Mouse (Mus musculus) right cerebral cortex, postnatal 4 days (tissue): ENCODE results near the gene Fcer1g.
A peak's percentile ranks its signal among the peaks of the same experiment; 100 is the strongest.

ENCODE experiments used
- DNase-seq: peaks from one replicate; pipeline ENCODE4 v3.0.0-alpha.2; 2022

Fcer1g gene

GRCm38 (mm10) chr1:171239992-171240744, 6.0 kb upstream of the Fcer1g start:
- DNase-seq: no peak

GRCm38 (mm10) chr1:171238463-171238862, 4.3 kb upstream of the Fcer1g start:
- DNase-seq: peak; percentile 42

DNA sequence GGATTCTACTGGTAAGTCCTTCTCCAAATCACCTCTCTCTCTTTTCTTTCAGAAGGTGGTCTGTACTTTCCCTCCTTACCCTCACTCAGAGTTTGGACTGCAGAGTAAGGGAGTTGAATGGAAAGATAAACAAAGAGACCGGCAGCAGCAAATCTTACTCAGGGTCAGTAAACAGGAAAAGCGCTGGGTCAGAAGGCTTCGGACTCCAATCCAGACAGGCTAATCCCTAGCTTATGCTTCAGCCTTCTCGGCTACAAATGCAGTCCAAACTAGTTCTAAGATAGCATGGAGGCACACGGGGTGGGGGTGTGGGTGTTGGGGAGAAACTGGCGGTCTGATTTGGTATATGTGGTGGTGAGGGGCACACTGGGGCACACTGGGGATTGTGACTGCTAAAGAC, 3.3 kb upstream of the Fcer1g start:
- DNase-seq: no peak

DNA sequence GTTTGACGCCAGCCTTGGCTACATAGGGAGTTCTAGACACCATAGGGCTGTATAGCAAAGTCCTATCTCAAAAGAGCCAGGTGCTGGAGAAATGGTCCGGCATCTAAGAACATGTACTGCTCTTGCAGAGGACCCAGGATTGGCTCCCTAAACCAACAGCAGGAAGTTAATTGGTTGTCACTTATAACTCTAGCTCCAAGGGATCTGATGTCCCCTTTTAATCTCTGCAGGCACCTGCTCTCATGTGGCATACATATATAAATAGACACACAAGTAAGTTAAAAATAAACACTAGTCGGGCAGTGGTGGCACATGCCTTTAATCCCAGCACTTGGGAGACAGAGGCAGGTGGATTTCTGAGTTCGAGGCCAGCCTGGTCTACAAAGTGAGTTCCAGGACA, 1.6 kb upstream of the Fcer1g start:
- DNase-seq: no peak

GRCm38 (mm10) chr1:171234538-171234937, 373 bp upstream of the Fcer1g start:
- no peak for DNase-seq

DNA sequence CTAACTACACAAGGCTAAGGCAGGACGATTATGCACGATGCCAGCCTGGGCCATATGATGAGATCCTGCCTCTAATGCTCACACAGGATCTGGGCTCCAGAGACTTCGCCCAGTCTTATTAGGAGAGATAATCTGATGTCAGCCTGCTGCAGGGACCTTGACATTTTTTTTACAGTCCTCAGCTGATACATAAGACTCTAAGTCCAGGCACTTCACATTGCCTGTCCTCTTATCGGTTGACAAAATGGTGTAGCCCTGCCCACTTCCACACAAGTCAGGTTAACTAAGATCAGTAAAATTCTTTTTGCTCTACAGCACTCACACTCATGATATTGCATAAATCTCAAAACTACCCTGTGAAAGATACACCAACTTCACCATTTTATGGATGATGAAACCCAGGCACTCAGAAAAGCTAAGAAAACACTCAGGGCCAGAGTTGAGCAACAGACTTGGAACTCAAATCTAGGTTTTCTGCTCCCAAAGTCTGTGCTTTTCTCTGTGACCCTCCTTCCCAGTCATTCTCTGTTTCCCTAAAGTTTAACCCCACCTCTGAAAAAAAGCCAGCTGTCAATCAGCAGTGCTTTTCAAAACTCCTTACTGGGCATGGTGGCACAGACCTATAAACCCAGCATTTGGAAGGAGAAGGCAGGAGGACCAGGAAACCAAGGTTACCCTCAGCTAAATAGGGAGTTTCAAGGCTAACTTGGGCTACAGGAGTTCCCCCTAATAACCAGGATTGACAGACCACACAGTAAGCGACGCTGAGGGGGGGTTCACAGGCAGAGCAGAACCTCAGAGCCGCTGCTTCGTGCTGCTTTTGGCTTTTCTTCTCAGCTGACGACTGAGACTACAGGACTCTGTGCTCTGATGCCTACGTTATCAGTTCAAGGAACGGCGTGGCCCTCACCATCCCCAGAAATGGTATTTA, 1.1 kb downstream of the Fcer1g start:
- DNase-seq: no peak

GRCm38 (mm10) chr1:171232348-171232747, 1.8 kb downstream of the Fcer1g start:
- no peak for DNase-seq

GRCm38 (mm10) chr1:171231844-171232243, 2.3 kb downstream of the Fcer1g start:
- no peak for DNase-seq

DNA sequence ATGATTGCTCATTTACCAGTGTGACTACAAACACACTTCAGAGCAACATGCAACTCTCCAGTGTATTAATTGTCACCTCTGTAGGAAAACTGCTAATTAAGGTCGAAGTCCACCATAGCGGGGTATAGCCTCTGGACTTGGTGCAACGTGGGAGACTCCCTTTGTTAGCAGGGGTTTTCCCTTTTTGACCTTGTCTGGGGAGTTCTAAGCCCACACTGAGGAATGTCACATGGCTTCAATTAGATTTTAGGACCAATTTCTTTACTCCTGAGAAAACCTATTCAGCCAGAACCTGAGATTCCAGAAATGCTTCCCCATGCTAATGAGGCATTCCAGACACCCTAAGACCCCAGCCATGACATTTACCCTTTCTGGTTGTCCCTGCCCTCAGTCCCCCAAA, 4.0 kb downstream of the Fcer1g start:
- DNase-seq: no peak

DNA sequence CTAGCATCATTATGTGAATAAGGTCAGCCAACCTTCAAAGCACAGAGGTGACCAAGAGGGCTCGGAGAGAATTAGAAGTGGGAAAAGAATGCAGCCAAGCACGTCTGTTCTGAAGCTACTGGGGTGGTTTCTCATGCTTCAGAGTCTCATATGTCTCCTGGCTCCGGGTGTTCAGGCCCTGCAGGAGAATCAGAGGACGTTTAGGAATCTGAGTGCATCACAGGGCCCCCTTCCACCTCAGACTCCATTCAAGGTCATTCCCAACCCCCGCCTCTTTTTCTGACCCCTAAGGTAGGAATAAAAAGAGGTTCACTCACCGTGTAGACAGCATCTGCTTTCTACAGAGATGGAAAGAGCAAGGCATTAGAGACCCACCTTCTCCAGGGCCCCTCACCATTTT, 4.4 kb downstream of the Fcer1g start:
- no peak for DNase-seq

GRCm38 (mm10) chr1:171227879-171228278, 6.3 kb downstream of the Fcer1g start:
- no peak for DNase-seq

DNA sequence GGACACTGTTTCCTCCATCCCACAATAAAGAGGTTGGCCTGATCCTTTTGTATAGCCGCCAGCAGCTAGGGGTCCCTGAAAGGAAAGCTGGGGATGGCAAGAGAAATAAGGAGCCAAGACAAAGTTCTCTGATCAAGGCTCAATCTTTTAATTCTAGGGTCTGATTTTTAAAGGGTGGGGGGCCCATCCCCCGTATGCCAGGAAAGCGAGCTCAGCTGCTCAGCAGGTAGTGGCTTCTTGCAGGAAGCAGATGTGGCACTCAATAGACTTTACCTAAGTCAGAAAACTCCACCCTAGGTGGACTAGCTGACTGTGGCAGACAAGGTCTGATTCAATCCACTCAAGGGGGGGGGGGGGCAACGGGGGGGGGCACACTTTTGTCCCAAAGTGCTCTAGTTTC, 7.4 kb downstream of the Fcer1g start:
- no peak for DNase-seq

GRCm38 (mm10) chr1:171224857-171225256, 9.3 kb downstream of the Fcer1g start, which contains the start of gene Apoa2:
Apoa2 (plus strand) TSS chr1:171225054.
- DNase-seq: no peak

GRCm38 (mm10) chr1:171223796-171224195, 10.4 kb downstream of the Fcer1g start:
- no peak for DNase-seq

GRCm38 (mm10) chr1:171223168-171223567, 11.0 kb downstream of the Fcer1g start:
- no peak for DNase-seq

DNA sequence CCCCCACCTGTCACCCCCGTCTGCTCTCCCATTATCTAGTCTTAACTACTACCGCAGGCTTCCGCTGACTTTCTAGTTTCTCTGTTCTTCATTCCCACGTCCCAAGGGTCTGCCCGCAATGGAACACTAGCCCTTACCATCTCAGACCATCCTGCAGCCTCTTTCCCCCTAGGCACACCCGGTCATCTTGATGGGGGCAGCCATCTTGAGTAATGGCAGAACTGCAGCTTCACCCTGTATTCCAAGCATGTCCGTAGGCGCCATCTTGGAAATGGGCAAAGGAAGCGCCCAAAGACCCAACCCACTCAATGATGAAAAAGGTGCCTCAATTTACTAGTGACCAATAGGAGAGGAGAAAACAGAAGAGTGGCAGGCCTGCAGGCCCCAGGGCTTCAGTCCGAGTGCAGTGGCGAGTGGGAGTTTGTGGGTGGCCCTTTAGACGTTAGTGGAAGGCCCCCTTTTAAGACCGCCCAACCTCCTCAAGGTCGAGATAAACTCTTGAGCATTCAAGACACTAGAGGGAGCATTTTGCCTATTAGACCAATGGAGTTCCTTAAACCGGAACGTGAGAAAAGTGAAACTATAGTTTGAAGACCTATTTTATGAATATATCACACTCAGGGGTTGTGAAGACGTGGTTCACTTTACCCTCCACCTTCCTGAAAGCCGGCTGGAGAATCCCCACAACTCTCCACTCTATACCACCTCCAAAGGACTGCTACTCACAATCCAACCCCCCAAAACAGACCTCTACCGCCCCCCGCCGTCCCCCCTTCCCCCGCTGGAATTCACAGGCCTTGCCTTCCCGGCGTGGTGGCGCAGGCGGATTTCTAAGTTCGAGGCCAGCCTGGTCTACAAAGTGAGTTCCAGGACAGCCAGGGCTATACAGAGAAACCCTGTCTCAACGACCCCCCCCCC, 11.7 kb downstream of the Fcer1g start, which contains the start of gene Tomm40l:
Gene Tomm40l (minus strand): TSS at position 277 of the 918 bp plus-strand sequence.
- peak; percentile 70 for DNase-seq

GRCm38 (mm10) chr1:171221281-171222193, 12.6 kb downstream of the Fcer1g start:
- no peak for DNase-seq

DNA sequence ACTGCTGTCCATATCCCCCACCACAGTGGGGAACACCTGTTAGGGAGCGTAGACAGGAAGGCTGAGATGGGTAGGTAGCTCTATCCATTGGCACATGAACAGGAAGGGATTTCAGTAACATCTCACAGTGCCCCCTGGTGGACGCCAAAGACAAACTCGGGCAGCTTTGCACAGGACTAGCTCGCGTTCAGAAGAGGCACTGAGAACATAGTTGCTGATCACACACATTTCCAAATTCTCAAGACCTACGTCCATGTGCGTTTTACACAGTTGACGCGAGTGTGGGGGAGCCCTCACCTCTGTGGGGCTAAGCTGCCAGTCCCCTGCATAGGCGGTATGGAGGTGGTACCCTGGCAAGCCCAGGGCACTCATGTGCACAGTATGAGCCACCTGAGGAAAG, 13.3 kb downstream of the Fcer1g start:
- peak; percentile 95 for DNase-seq

DNA sequence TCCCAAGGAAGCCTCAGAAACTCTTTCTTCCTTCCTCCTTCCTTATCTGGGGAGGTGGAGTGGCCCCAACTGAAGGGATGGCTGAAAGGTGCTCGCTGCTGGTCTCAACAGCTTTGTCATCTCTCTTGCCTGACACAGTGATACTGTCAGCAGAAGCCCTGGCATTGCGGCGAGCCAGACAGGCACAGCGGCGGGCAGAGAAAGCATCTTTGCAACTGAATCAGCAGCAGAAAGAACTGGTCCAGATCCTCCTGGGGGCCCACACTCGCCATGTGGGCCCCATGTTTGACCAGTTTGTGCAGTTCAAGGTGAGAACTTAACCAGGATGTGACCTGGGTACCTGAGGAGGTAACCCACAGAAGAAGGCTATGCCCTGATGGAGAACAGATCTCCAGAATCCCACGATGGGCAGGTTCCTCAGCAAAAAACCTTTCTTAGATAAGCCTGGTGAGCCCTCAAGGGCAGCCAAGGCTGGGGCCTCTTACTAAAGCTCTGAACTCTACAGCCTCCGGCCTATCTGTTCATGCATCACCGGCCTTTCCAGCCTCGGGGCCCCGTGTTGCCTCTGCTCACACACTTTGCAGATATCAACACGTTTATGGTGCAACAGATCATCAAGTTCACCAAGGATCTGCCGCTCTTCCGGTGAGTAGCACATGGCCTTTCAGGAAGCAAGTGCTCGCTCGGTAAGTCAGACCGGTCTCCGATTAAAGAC, 17.8 kb downstream of the Fcer1g start:
- no peak for DNase-seq

- DNase-seq: no peak
Measured at GRCm38 (mm10) chr1:171213801-171214496, 20.2 kb downstream of the Fcer1g start, which contains the start of gene Nr1i3. Nr1i3 (plus strand) TSS chr1:171213970.
